Mouse (Mus musculus) liver, postnatal 0 days (tissue): ENCODE data around the gene Olfr531.

ENCODE experiments used
- CTCF ChIP-seq: sonication (generic); IDR thresholded peaks from 2 replicates; pipeline ENCODE4 v1.5.1; 2016; ENCODE audit warnings: antibody characterized with exemption, low read depth
- EP300 ChIP-seq: IDR thresholded peaks from 2 replicates; pipeline ENCODE4 v1.6.1; 2016; ENCODE audit warnings: antibody characterized with exemption, low read depth, mild to moderate bottlenecking

- TF ChIP-seq CTCF = no peak
- TF ChIP-seq EP300 = no peak
Measured at GRCm38 (mm10) chr7:140402818-140403217, at the start of gene Olfr531.
